Mouse (Mus musculus) limb, embryonic 12.5 days (tissue): ENCODE results near the gene Frmd4a. TPM values are rescaled to one million over a fixed set of nuclear protein-coding genes. Genes with fewer than 3 reads are reported as not detected.

Experiments used
- ATAC-seq: fragments of 200-750 bp; cut with Nextera tagmentation; 2 replicates; pipeline ENCODE4 v1.8.0; 2017; ENCODE audit warnings: low read depth, moderate TSS enrichment; ENCODE audit not compliant: insufficient number of reproducible peaks, insufficient read depth, low FRiP score, low TSS enrichment
- H3K27ac ChIP-seq: fragments of 300-500 bp; sonication (generic); 2 replicates; pipeline ENCODE4 v1.5.1; 2016; ENCODE audit warnings: mild to moderate bottlenecking, moderate library complexity
- H3K27me3 ChIP-seq: fragments of 300-500 bp; sonication (generic); 2 replicates; pipeline ENCODE4 v1.6.1; 2016; ENCODE audit warnings: mild to moderate bottlenecking, moderate library complexity
- H3K36me3 ChIP-seq: fragments of 300-500 bp; sonication (generic); 2 replicates; pipeline ENCODE4 v1.6.1; 2016; ENCODE audit warnings: mild to moderate bottlenecking, moderate library complexity
- H3K4me1 ChIP-seq: fragments of 300-500 bp; sonication (generic); replicated peaks from 2 replicates; pipeline ENCODE4 v1.6.1; 2016
- H3K4me2 ChIP-seq: fragments of 300-500 bp; sonication (generic); 2 replicates; pipeline ENCODE4 v1.6.1; 2016; ENCODE audit warnings: mild to moderate bottlenecking, moderate library complexity
- H3K4me3 ChIP-seq: fragments of 300-500 bp; sonication (generic); replicated peaks from 2 replicates; pipeline ENCODE4 v1.5.1; 2016; ENCODE audit warnings: mild to moderate bottlenecking
- H3K9ac ChIP-seq: fragments of 300-500 bp; sonication (generic); replicated peaks from 2 replicates; pipeline ENCODE4 v1.6.1; 2016; ENCODE audit warnings: mild to moderate bottlenecking, moderate library complexity
- H3K9me3 ChIP-seq: fragments of 300-500 bp; sonication (generic); 2 replicates; pipeline ENCODE4 v1.6.1; 2016; ENCODE audit warnings: mild to moderate bottlenecking, moderate library complexity
- WGBS: fragments of 180-500 bp; shearing (Covaris S2); methylation state at CpG from one replicate; pipeline ENCODE4 v1.1.7; 2016; 5-methylcytosine and 5-hydroxymethylcytosine counted together
- polyA plus RNA-seq: library from polyadenylated mRNA; unstranded; fragments of >200 nt; fragmentation: Nextera tagmentation; extraction: Ambion mirVana; gene quantifications from 2 replicates; pipeline ENCODE4 v1.2.1, GENCODE M21; 2016

Gene Frmd4a
- polyA plus RNA-seq, 1 experiment from 2014 or later = 69.3 TPM

DNA sequence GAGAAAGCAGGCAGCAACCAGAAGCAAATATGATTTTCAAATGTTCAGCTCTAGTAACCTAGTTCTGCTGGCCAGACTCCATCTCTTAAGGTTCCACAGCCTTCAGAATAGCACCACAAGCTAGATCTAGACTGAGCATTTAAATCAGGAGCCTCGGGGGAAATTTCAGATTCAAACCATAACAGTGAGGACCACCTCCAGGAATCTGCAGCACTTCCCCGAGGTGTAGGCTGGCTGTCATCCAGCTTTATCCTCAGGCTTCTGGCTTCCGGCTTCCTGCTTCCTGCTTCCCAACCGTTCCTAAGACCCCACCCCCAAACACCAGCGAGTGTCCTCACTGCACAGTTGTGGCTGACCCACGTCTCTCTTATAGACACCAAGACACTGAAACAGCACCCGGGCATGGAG is 374.2 kb downstream of the Frmd4a start:
- H3K9me3 ChIP-seq = 0 out of 2 replicates have a peak, but pooled peaks cover 4% of the 10 kb centered on the region
- WGBS = 35% methylated on average over 7 of the region's 7 CpGs
- peak overlapping the region; percentile 36; the same call in 1 of the 2 replicates for H3K27ac ChIP-seq
- no peak overlapping the region for H3K4me2 ChIP-seq
- peaks cover 12% of the 10 kb centered on the region; the same call in 1 of the 2 replicates for H3K36me3 ChIP-seq
- H3K4me1 ChIP-seq = peaks cover 32% of the 10 kb centered on the region
- H3K4me3 ChIP-seq = no peak overlapping the region
- ATAC-seq = no peak
- H3K27me3 ChIP-seq = no peaks in the 10 kb centered on the region
- no peak overlapping the region for H3K9ac ChIP-seq

- no peak for ATAC-seq
- Histone ChIP-seq H3K4me3 (no peak overlapping the region), H3K36me3 (peaks cover 19% of the 10 kb centered on the region), H3K27ac (no peak overlapping the region), H3K9ac (no peak overlapping the region), H3K4me1 (peaks cover 32% of the 10 kb centered on the region), H3K4me2 (no peak overlapping the region), H3K27me3 (no peaks in the 10 kb centered on the region), H3K9me3 (0 out of 2 replicates have a peak, but pooled peaks cover 7% of the 10 kb centered on the region)
- 92% methylated on average over 4 of the region's 4 CpGs for WGBS
Measured at GRCm38 (mm10) chr2:4393046-4393445, 375.5 kb downstream of the Frmd4a start.

DNA sequence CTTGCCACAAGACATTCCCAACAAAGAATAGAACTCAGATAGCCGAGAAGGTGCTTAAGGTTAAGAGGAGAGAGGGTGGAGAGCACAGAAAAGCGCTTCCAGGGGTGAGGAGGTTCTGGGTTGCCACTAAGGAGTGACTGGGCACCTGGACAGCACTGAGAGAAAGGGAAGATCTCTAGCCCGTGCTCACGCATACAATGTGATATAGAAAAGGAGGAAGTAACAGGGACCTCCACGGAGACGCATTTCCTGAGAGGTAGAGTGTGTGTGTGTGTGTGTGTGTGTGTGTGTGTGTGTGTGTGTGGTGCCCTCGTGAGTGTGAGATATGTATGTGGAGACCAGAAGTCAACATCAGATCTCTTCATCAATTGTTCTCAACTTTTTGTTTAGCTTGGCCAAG is 377.1 kb downstream of the Frmd4a start:
- Histone ChIP-seq H3K4me1 (peaks cover 34% of the 10 kb centered on the region), H3K27ac (no peak overlapping the region), H3K4me2 (no peak overlapping the region), H3K9ac (no peak overlapping the region), H3K36me3 (peaks cover 19% of the 10 kb centered on the region), H3K9me3 (0 out of 2 replicates have a peak, but pooled peaks cover 8% of the 10 kb centered on the region), H3K4me3 (no peak overlapping the region), H3K27me3 (no peaks in the 10 kb centered on the region)
- 84% methylated on average over 7 of the region's 7 CpGs for WGBS
- no peak for ATAC-seq

GRCm38 (mm10) chr2:4399721-4400120 is 382.2 kb downstream of the Frmd4a start:
- H3K9me3 ChIP-seq = 0 out of 2 replicates have a peak, but pooled peaks cover 4% of the 10 kb centered on the region
- 48% methylated on average over 1 of the region's 1 CpGs for WGBS
- no peak overlapping the region for H3K4me3 ChIP-seq
- H3K36me3 ChIP-seq = peaks cover 8% of the 10 kb centered on the region
- no peak overlapping the region for H3K4me2 ChIP-seq
- peaks cover 50% of the 10 kb centered on the region for H3K4me1 ChIP-seq
- no peak overlapping the region for H3K9ac ChIP-seq
- no peaks in the 10 kb centered on the region for H3K27me3 ChIP-seq
- ATAC-seq = no peak
- peak overlapping the region; percentile 75 for H3K27ac ChIP-seq

GRCm38 (mm10) chr2:4400771-4401596 is 383.5 kb downstream of the Frmd4a start:
- Histone ChIP-seq H3K9ac (peak overlapping the region; percentile 92), H3K4me2 (peak overlapping the region; percentile 85), H3K4me1 (peaks cover 62% of the 10 kb centered on the region), H3K27me3 (no peaks in the 10 kb centered on the region), H3K9me3 (0 out of 2 replicates have a peak, but pooled peaks cover 4% of the 10 kb centered on the region), H3K36me3 (peaks cover 13% of the 10 kb centered on the region), H3K4me3 (peak overlapping the region; percentile 73), H3K27ac (peak overlapping the region; percentile 97)
- ATAC-seq = peak; percentile 74
- WGBS = under 1% methylated on average over 71 of the region's 74 CpGs

GRCm38 (mm10) chr2:4401597-4402581 is 384.4 kb downstream of the Frmd4a start:
- H3K4me3 ChIP-seq = peak overlapping the region; percentile 73
- peak overlapping the region; percentile 97 for H3K27ac ChIP-seq
- WGBS = under 1% methylated on average over 28 of the region's 28 CpGs
- no peaks in the 10 kb centered on the region for H3K27me3 ChIP-seq
- 0 out of 2 replicates have a peak, but pooled peaks cover 4% of the 10 kb centered on the region for H3K9me3 ChIP-seq
- peaks cover 13% of the 10 kb centered on the region for H3K36me3 ChIP-seq
- H3K4me1 ChIP-seq = peaks cover 71% of the 10 kb centered on the region
- ATAC-seq = 0 out of 2 replicates have a peak, but pooled peaks have one; percentile 33
- H3K4me2 ChIP-seq = peak overlapping the region; percentile 85
- peak overlapping the region; percentile 92 for H3K9ac ChIP-seq

DNA sequence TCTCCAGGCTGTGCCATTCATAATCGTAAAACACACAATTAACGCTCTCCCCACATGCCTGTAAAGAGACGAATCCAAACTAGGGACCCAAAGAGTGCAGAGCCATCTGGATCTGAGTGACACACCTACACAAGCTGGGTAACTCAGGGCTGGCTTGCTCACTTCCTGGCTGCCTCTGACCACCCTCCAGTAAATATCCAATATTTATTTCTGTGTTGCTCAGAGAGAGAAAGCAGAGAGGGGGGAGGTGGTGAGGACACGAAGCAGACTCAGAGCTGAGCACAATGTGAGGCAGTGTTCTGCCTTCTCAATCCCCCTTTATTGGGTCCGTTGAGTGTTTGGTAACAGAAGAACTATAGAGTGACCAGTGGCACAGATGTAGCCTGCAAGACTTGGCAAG is 389.5 kb downstream of the Frmd4a start:
- H3K9me3 ChIP-seq = no peaks in the 10 kb centered on the region
- H3K9ac ChIP-seq = no peak overlapping the region
- WGBS = 32% methylated on average over 5 of the region's 5 CpGs
- H3K4me2 ChIP-seq = peak overlapping the region; percentile 0; the same call in 1 of the 2 replicates
- 0 out of 2 replicates have a peak, but pooled peaks cover 6% of the 10 kb centered on the region for H3K36me3 ChIP-seq
- peaks cover 93% of the 10 kb centered on the region for H3K4me1 ChIP-seq
- peak; percentile 29; the same call in 1 of the 2 replicates for ATAC-seq
- H3K27me3 ChIP-seq = no peaks in the 10 kb centered on the region
- no peak overlapping the region for H3K4me3 ChIP-seq
- peak overlapping the region; percentile 77 for H3K27ac ChIP-seq

GRCm38 (mm10) chr2:4409810-4410433 is 392.4 kb downstream of the Frmd4a start:
- peak overlapping the region; percentile 36 for H3K27ac ChIP-seq
- no peaks in the 10 kb centered on the region for H3K9me3 ChIP-seq
- H3K4me3 ChIP-seq = no peak overlapping the region
- ATAC-seq = no peak
- H3K4me1 ChIP-seq = peaks cover 82% of the 10 kb centered on the region
- no peak overlapping the region for H3K4me2 ChIP-seq
- H3K36me3 ChIP-seq = 0 out of 2 replicates have a peak, but pooled peaks cover 3% of the 10 kb centered on the region
- no peaks in the 10 kb centered on the region for H3K27me3 ChIP-seq
- WGBS = 64% methylated on average over 8 of the region's 8 CpGs
- no peak overlapping the region for H3K9ac ChIP-seq

DNA sequence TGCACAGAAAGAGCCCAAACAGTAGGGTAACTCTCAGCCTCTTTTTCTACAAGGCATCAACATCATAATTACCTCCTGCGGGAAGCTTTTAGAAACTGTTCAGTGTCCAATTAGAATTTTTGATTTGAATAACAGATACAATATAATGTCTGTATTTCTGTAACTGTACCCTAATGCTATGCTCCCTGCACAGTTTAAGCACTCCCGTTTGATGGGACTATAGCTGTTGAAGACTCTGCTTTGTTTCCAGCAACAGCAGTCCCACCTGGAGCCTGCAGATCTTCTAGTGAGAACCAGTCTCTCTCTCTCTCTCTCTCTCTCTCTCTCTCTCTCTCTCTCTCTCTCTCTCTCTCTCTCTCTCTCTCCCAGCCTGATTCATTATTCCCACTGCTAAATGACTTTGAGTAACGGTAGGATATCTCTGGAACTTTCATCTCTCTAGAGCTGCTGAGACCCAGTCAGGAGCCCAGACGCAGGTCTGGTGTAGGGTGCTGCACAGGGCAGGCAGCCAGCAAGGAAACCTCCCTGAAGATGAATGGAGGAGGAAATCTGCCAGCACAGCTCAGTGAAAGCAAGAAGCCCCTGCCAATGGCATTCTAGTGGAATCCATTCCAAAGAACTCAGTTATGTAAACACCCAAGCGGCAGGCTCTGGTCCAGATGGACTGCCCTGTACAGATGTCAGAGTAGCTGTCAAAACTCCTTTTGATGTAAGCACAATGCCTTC is 395.5 kb downstream of the Frmd4a start:
- H3K27me3 ChIP-seq = no peaks in the 10 kb centered on the region
- no peak overlapping the region for H3K4me2 ChIP-seq
- ATAC-seq = no peak
- H3K9ac ChIP-seq = no peak overlapping the region
- no peaks in the 10 kb centered on the region for H3K9me3 ChIP-seq
- peaks cover 5% of the 10 kb centered on the region; the same call in 1 of the 2 replicates for H3K36me3 ChIP-seq
- H3K4me1 ChIP-seq = peaks cover 51% of the 10 kb centered on the region
- H3K27ac ChIP-seq = peak overlapping the region; percentile 53; the same call in 1 of the 2 replicates
- WGBS = 56% methylated on average over 5 of the region's 5 CpGs
- H3K4me3 ChIP-seq = no peak overlapping the region
